Mouse (Mus musculus) kidney, adult 8-10 months (tissue): ENCODE measurements around the gene Snx33.
"Not testable (repeated sequence)": the region's sequence is repeated elsewhere in the genome, so short reads cannot be mapped to it uniquely, and the experiment has no call there.

ENCODE experiments used
- DNase-seq, 2 experiments: peaks; one replicate each; pipeline ENCODE4 v3.0.0; 2022

The Snx33 gene

DNA sequence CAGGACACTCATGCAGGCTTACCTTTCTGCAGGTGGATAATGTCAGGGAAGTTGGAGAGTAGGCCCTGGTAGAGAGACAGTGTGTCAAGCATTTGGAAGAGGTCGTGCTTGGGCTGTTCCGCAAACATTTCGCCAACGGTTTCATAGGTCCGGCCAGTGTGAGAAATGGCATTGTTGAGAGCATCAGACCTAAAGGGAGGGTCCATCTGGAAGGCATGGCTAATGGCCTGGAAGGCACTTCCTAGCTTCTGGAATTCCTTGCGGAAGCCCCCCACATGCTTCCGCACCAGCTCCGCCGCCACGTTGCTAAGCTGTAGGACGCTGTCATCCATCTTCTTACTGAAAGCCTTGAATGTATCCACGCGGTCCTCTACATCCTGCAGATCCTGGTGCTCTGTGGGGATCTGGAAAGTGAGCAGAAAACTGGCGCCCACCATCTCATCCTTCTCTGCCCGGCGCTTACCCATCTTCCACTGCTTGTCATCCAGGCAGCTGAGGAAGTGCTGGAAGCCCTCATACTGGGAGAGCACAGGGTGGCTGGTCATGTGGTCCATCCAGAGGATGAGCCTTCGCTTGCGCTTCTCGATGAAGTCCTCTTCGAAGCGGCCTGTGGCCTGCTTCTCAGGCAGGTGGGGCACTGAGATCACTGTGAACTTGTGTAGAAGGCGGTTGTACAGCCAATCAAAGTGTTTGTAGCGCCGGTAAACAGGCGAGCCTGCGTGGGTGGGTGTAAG lies 2.7 kb downstream of the Snx33 start:
- no peak for DNase-seq

DNA sequence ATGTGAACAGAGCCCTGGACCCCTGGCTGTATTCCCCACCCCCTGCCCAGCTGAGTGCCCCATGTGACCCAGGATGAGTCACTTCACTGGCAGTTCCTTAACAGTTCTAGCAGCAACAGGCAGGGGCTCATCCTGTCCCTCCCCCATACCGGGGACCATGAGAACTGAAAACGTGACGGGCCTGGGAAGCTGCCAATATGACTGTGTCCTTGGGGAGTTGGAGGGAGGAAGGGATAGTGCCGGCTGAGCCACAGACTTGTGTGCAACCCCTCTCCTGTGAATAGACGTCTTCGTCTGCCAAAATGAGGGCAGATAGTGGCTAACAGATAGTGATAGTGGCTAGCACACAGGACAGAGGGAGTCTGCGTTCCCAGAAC lies 3.5 kb downstream of the Snx33 start:
- DNase-seq, result peak; percentile 87

DNA sequence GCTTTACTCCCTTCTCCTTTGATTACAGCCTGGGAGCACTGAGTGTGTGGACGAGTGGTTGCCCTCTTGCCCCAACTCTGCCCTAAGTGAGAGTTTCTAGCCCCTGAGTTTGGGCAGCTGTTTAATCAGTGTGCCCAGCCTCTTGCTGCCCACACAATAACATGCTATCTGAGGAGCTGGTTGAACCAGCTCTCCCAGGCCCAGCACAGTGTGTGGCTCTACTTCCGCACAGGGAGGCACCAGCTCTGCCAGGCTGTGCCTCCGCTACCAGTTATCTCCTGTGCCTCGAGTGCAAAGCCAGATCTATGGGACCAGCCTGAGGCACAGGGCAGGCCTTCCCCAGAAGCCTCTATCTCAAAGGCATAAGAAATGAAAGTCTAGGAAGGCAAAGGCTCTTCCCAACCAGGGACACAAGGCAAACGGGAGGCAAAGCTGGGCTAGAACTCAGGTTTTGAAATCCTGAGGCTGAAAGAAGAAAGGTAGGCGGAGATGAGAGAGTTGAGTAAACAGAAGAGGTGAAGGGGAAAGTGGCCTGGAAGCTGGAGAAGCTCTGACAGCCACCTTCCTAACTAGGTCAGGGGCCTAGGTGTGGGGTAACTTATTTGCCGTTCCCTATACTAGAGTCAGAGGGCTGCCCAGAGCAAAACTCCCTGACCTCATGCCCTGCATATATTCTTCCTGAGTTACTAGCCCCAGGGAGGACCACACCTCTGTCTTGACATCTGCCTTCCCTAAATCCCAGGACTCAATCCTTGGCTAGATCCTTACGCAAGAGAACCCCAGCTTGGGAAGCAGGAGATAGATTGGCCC lies 4.1 kb downstream of the Snx33 start:
- no peak for DNase-seq

DNA sequence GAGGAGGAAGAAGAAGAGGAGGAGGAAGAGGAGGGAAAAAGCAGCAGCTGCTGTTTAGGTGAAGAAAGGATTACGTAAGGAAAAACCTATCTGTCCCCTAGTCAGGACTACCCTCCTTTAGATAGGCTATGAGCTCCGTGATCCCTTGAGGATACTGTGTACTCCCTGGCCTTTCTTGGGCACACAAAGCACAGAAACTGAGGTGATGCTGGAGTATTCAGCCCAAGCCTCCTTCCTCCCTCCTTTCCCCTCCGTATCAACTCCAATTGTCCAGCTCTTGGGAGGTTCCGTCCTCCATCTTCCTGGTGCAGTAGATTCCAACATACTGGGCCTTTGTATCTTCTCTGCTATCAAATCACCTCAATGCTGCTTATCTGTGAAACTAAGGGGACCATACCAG lies 5.4 kb downstream of the Snx33 start:
- DNase-seq, result no peak

DNA sequence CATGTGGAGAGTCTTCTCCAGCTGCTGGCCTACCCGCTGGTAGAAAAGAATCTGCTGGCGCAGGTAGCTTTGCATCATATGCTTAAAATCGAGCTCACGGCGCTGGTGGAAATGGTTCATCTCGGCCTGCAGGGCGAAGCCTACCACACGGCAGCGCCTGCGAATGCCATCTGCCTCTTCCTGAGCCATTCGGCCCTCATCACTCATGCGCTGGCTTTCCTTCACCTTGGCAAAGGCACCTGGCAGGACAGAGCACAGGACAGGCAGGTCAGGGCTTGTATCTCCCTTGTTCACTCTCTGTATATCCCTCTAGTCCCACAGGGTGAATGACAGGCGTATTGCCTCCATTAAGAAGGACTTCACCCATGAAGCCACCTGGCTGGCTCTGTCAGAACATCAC lies 9.7 kb downstream of the Snx33 start:
- no peak for DNase-seq

DNA sequence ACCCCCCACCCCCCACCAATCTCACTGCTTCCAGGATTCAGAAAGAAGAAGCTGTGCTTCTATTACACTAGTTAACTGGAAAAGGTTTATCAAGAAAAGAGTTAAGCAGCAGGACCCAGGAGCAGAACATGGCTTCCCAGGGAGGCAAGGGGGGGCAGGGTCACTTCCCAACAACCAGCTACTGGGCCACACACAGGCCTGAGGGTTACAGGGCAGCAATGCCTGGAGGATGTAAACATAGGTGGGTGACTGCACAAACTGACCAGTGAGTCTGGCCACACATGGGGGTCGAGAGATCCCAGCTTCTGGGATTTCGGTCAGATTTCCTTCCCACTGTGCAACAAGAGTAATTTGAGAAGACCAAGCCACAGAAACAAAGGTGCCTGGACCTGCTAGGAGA lies 11.0 kb downstream of the Snx33 start:
- DNase-seq, result no peak

DNA sequence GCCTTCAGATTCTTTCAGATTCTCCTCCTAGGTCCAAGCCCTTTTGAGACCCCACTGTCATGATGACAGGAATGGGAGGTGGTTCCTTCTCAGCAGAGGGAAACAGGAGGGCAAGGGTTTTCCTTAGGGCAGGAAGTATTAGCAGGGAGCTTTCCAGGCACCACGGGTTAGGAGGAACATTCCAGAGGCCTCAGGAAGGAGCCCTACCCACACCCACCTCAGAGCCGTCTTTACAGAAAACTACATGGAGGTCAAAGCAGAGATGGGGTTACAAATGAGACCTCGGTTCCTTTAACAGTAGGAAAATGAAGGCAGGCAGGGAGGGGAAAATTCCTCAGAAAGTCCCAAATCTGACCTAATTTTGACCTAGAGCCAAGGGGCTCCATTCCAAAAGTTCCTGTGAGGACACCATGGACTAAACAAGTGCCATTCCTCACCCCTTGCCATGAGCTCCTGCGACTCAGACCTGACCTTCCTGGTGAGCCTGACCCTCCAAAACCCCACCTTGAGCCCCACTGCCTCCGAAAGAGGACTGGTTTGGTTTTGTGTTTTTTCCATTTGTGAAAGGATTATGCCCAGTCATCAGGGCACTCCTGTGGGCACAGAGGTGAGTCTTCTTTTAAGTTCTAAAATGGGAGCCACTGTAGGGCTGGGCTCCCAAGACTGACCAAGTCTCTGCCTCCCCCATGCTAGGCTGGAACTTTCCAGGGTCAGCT lies 12.3 kb downstream of the Snx33 start:
- no peak for DNase-seq

DNA sequence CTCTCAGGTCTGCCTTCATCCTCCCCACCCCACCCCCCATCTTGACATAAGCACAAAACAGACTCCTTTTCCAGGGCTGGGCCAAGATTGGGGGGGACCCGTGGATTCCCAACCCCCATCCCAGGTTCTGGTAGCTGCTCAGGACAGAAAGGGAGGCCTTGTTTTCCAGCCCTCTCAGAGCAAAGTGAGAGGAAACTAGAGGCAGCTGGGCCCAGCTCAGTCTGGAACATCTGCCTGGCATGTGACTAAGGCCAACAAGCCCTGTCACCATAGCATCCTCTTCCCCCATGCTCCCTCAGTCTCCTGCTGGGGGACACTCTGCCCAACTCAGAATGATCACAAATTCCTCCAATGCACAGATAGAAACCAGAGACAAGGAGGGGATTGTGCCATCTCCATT lies 13.1 kb downstream of the Snx33 start:
- DNase-seq, result no peak

DNA sequence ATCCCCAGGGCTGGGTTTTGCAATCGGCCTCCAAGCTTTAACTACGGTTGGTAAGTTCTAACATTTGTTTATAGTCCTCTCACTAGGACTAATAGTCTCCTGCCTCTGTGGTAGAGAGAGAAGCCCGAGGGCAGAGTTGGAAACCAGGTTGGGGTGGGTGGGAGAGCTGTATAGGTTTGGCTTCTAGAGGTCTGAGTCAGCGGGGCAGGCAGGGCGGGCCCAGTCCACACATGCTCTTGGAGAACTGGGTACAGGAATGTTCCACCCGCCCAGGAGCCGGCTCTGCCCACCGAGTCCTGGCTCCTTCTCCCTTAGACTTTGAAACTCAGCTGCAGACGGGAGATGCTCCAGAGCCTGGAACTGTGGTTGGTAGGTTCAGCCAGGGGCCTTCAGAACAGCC lies 14.2 kb downstream of the Snx33 start:
- no peak for DNase-seq

DNA sequence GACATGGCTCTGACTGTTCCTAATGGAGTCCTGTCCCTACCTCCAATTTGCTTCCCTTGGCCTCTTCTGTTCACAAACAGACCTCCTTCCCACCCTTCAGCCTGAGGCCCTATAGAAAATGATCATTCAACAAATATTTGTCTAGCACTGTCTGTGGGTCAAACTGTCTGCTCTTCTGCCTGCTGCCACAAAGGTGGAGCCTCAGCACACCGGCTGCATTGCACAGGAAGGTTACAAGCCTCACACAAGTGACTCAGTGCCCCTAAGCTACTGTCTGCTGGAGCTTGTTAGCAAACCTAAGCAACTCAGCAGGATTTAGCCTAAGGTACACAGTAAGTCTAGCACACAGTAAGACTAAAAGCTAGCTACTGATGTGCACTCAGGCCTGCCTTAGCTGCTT lies 17.2 kb downstream of the Snx33 start:
- DNase-seq, result no peak

DNA sequence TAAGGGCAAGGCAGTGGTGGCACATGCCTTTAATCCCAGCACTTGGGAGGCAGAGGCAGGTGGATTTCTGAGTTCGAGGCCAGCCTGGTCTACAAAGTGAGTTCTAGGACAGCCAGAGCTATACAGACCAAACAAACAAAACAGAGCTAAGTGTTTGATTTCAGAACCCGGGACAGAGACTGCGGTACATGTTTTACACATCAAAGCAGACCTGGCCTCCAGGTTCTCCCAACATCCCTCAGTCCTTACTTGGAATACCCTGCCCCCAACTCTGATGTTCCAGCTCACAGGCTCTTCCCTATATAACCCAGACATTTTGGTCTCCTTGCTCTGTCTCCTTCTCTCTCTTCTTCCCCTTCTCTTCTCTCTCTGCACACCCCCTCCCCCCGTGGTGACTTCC lies 18.2 kb downstream of the Snx33 start:
- not testable (repeated sequence) for DNase-seq

DNA sequence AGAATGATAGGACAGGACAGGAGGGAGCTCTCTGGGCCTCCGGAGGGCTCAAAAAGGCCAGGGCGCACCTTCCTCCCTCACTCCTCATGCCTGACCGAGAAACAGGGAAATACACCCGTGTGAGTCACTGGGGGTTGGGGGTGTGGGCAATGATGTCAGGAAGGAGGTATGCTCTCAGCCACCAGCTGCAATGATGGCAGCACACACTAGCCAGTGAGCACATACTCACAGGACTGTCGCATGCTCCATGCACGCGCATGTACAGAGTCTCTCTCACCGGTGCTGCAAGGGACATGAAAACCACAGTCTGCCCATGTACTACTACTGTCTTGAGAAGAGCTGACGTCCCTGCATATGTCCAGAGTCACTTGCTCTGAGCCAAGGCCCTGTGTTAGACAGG lies 20.6 kb downstream of the Snx33 start:
- no peak for DNase-seq

DNA sequence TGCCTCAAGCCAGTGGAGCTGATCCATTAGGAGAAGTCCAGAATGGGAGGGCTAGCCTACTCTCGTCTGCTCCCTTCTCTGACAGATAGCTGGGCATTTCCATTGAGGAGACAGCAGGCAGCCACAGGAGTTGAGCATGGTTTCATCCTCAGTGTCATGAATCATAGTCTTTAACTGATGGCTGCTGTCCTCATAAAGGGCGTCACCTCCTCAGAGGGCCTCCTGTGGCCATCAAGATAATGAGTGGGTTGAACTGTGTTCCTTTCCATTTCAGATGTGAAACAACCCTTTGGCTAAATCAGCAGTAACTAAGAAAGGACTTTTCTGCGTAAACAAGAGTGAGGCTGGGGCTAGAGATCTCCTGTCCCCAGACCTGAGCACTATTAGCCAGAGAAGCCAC lies 24.5 kb downstream of the Snx33 start:
- DNase-seq, result no peak

DNA sequence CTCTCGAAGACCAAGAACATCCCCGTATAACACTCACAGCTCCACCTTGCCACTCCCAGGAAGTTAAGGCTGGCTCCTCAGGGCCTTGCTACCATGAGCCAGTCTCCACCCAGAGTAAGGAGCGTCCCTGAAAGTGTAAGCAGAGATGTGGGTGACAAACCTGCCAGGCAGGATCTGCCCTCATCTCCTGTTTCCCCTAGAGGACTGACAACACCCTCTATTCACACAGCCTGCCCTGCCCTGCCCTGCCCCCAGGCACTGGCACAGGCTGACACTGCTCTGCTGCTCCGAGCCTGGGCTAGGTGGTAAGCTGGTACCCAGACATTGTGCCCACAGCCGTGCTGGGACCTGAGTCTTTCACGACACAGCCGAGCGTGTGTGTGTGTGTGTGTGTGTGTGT lies 27.0 kb downstream of the Snx33 start:
- DNase-seq, result no peak

DNA sequence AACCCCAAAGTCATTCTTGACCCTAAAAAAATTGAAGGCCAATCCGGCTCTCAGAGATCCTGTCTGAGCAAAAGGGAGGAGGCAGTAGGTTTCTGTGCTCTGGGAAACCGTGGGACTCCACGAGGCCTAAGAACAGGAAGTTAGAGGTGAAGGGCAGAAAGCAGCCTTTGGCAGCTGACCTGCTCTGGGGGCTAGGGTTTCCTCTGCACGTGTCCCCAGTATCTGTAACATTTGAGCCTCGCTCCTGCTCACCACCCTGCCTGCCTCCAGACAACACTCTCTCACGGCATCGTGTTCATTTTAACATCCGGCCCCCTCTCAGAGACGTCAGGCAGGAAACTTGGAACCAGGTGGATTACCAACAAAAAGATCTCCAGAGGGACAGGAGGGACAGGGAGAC lies 27.6 kb downstream of the Snx33 start:
- DNase-seq, result no peak

DNA sequence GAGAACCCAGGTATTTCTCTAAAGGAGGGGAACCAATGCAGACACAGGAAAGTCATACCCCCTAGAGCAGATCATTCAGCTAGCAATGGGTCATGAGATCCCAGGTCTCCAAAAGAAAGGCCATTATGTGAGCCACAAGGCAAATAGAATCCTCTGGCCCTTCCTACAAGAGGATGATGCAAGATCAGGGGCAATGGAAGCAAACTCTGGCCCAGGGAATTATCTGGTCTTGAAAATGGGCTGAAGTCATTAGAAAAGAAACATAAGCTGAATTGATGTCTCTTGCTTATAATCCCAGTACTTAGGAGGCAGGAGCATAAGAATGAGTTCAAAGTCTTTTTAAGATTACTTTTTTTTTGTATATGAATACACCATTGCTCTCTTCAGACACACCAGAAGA lies 28.1 kb downstream of the Snx33 start:
- no peak for DNase-seq

DNA sequence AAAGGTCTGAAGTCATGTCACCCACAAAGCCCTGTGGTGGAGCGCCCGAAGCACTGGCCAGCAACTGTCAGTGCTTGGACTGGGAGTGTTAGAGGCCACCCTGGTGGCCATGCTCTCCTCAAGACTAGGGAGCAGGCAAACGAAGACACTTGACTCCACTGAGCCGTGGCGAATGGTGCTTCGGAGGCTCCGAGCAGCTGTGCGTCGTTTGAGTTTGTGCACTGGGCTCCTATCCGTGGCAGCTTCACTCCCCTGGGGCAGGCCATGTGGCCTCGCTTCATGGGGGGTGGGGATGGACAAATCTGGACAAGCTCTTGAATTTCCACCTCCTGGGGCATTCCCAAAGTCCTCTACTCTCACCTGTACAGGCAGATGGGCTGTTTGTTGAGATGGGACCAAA lies 28.8 kb downstream of the Snx33 start:
- DNase-seq, result no peak

DNA sequence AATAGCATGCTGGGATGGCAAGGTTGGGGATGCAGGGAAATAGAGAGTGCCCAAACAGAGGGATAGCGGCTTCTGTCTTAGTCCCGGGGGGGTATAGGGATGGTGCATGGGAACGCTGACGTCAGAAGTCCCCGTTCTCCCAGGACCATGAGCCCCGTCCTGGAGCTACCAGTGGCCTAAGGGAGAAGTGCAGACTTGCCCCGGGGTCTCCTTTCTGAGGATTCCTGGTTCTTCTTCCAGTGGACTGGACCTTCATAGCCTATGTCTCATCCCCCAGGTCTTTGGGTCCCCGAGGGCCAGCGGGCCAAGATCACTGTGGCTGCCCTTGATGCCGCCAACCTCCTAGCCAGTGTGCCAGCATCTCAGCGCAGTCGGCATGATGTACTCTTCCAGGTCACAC lies 31.4 kb downstream of the Snx33 start:
- DNase-seq, result no peak

DNA sequence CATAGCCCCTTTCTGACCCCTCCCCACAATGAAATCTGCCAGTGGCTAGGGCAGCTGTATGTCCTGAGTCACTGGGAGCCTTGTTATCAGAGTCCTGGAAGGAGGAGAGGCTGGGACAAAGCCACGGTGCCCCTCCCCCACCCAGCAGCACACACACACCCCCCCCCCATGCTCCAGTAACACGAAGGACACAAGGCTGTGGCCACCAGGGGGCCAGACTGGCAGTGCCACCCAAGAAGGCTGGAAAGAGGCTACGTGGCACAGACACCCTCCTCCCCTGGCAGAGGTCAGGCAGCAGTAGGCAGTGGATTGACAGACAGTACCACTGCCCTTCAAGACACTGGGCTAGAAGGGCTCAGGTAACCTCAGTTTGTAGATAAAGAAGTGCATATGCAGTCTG lies 34.2 kb downstream of the Snx33 start:
- DNase-seq, result no peak

DNA sequence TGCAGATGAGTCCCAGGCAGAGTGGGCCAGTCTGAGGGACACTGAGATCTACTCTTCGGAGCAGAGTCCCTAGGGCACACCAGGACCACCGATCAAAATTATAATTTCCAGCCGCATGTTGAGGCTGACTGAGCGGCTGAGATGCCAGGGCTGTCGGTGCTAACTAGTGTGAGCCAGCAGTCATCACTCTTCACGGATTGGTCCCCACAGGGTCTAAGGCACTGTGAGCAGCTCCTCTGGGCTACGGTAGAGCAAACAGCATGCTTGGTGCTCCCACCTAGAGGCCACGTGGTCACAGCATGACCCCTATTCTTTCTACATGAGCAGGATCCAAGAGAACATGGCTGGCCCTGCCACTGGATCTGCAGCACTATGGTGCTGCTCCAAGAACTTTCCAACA lies 34.9 kb downstream of the Snx33 start:
- DNase-seq, result no peak

DNA sequence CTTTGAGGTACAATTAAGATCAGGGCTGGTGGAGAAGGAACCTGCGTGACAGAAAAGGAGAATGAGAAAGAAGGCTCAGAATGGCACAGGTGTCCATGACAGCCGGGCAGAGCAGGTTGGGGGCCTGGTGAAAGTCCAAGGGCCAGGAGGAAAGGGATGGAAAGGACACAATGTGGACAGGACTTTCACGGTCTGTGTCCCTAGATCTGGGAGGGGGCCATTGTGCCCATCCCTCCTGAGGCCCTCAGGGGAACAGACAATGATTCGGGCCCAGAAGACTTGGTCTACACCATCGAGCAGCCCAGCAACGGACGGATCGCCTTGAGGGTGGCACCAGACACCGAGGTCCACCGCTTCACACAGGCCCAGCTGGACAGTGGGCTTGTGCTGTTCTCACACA lies 36.1 kb downstream of the Snx33 start:
- no peak for DNase-seq

DNA sequence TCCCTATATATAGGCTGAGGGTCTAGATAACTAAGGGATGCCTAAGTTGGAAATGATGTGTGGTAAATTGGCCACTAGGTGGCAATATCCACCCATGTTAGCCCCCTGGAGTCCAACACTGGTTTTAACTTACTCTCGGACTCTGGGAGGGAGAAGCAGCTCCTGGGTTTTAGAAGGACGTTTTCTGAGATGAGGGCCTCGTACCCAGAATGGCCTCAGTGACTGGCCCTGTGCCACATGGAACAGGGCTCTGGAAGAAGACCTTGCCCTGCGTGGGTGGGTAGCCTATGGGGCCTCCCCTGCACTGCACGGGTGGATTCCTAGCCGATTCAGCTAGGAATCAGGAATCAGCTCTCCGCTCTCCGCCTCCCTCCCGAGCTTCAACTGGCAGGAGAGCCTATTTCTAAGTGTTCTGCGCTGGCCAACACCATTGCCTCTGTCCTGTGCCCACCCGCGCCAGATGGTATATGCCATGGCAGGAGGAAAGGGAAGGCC lies 36.6 kb downstream of the Snx33 start:
- DNase-seq, result peak; percentile 68 to 70

DNA sequence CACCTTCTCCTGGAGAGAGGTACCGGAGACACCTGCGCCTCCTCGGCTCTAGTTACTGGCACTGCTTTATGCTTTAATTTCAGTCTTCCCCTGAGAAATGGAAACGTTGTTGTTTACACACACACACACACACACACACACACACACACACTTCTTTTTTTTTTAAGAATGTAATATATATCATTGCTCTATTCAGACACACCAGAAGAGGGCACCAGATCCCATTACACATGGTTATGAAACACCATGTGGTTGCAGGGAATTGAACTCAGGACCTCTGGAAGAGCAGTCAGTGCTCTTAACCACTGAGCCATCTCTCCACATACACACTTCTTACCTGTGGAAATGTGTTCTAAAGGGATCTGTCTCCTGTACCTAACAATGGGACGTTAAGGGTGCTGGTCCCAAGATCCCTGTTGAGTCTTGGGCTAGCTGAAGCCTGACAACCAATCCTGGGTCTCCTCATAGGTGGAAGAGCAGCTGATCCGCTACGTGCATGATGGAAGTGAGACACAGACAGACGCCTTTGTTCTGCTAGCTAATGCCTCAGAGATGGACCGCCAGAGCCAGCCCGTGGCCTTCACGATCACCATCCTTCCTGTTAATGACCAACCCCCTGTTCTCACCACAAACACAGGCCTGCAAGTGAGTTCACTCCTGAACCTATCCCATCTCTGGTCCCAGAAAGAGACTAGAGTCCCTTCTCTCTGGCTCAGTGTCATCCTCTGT lies 37.5 kb downstream of the Snx33 start:
- DNase-seq, result no peak
